Mouse (Mus musculus) MEL (cell line): ENCODE measurements at regions not wholly inside any gene's neighbourhood (a gene's known extent, or its start where the extent isn't known, plus 50 kb on each side); places are given as distances from the start of the nearest gene placed in this dataset.

ENCODE experiments used
- BHLHE40 ChIP-seq: IDR thresholded peaks from 2 replicates; pipeline ENCODE4 v1.6.1; 2012; ENCODE audit warnings: low read depth, mild to moderate bottlenecking, inconsistent platforms, low read length, improper control_type of control experiment, borderline replicate concordance
- CTCF ChIP-seq, 3 experiments: IDR thresholded peaks in 2 of 3; conservative IDR thresholded peaks in 1 of 3; 2 replicates each; pipeline ENCODE4 v1.5.1; 2011 to 2012; ENCODE audit warnings: low read length in 3 of 3, low read depth in 2 of 3, mild to moderate bottlenecking in 2 of 3, improper control_type of control experiment in 1 of 3, inconsistent platforms in 1 of 3, mixed read lengths in 1 of 3, moderate library complexity in 1 of 3; ENCODE audit not compliant: control insufficient read depth in 1 of 3, insufficient read depth in 1 of 3, poor library complexity in 1 of 3, severe bottlenecking in 1 of 3
- GABPA ChIP-seq: IDR thresholded peaks from 2 replicates; pipeline ENCODE4 v1.6.1; 2012; ENCODE audit warnings: low read depth, mild to moderate bottlenecking, inconsistent platforms, low read length, improper control_type of control experiment, moderate library complexity
- JUND ChIP-seq: IDR thresholded peaks from 2 replicates; pipeline ENCODE4 v1.6.1; 2011; ENCODE audit warnings: low read depth, mild to moderate bottlenecking, improper control_type of control experiment, low read length
- MYC ChIP-seq: IDR thresholded peaks from 2 replicates; pipeline ENCODE4 v1.6.1; 2011; ENCODE audit warnings: low read depth, mild to moderate bottlenecking, low read length, improper control_type of control experiment, moderate library complexity
- POLR2A ChIP-seq, 2 experiments: IDR thresholded peaks; 2 replicates each; pipeline ENCODE4 v1.6.1; 2011 to 2012; ENCODE audit warnings: low read length in 2 of 2, mild to moderate bottlenecking in 2 of 2, control low read depth in 1 of 2, improper control_type of control experiment in 1 of 2, low read depth in 1 of 2, moderate library complexity in 1 of 2; ENCODE audit not compliant: control insufficient read depth in 1 of 2, insufficient read depth in 1 of 2, poor library complexity in 1 of 2
- ZC3H11A ChIP-seq: IDR thresholded peaks from 2 replicates; pipeline ENCODE4 v1.6.1; 2012; ENCODE audit warnings: low read depth, mild to moderate bottlenecking, inconsistent platforms, low read length, improper control_type of control experiment

DNA sequence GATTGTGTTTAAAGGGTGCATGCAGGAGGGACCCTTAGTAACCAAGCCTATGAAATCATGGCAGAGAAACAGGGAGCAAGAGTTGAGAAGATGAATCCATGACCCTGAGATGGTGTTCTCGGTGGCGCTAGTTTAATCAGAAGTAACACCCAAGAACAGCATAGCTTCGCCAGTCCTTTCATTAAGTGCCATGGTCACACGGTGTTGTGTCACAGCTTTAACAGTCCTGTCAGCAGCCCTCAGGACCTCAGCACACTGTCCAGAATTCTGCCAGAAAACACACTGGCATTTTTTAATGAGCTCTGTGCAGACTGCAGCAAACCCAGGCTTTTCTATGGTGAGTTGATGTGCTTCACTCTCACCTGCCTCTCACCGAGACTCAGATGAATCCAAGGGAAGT lies 320.6 kb upstream of the 2610301B20Rik start:
- TF ChIP-seq MYC = no peak
- TF ChIP-seq CTCF (IDR thresholded peaks at IDR 0.05 in 2 of 3, conservative IDR thresholded peaks at IDR 0.05 in 1 of 3; ENCODE audit: control insufficient read depth in 1 of 3, insufficient read depth in 1 of 3, low read depth in 2 of 3, low read length in 3 of 3, poor library complexity in 1 of 3, severe bottlenecking in 1 of 3) = no peak
- TF ChIP-seq JUND = no peak
- TF ChIP-seq GABPA = no peak
- no peak for TF ChIP-seq ZC3H11A
- TF ChIP-seq BHLHE40 = no peak
- no peak for TF ChIP-seq POLR2A (IDR thresholded peaks at IDR 0.05; ENCODE audit: control insufficient read depth in 1 of 2, insufficient read depth in 1 of 2, low read depth in 1 of 2, low read length in 2 of 2, poor library complexity in 1 of 2)
